Mouse (Mus musculus) NIH3T3 (cell line): ENCODE measurements around the gene Fam221a.

Experiments
- DNase-seq: peaks from one replicate; pipeline ENCODE4 v3.0.0-alpha.2; 2012; ENCODE audit warnings: low read depth

Gene Fam221a

DNA sequence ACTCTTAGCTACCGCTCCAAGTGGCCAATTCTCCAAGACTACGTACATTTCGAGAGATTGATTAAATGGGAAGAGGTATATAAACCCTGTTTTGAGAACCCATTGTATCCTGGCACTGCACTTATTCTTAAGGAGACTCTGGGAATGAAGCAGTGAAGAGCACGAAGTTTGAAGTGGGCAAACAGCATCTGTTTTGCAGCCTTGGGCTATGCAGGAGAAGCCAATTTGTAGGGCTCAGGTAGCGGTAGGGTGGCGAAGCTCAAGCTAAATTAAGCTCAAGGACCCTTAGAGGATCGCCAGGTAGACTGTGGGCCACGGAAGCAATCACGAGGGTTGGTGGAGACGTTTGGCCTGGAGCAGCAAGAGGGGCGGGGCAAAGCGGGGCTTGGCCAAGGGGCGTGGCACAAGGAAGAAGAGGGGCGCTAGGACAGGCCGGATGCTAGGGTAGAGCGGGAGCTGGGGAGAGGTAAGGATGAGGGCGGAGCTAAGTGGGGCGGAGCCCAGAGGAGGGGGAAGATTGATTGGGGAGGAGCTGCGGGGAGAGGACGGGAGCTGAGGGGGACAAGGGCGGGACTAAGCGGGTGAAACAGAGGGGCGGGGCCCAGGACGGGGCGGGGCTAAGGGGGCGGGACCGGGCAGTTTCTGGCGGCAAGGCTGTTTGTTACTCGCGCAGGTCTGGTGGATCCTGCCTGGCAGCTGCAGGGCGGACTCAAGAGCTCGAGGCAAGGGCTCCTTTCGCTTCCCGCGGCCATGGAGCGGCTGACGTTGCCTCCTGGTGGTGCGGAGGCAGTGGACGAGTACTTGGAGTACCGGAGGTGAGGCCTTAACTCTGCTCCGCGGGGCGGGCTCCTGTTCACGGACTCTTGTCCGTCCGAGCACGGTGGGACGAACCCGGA lies at the start of gene Fam221a:
TSS of gene Fam221a (plus strand) at position 581 of the 896 bp plus-strand sequence.
- DNase-seq, result peak; percentile 89

DNA sequence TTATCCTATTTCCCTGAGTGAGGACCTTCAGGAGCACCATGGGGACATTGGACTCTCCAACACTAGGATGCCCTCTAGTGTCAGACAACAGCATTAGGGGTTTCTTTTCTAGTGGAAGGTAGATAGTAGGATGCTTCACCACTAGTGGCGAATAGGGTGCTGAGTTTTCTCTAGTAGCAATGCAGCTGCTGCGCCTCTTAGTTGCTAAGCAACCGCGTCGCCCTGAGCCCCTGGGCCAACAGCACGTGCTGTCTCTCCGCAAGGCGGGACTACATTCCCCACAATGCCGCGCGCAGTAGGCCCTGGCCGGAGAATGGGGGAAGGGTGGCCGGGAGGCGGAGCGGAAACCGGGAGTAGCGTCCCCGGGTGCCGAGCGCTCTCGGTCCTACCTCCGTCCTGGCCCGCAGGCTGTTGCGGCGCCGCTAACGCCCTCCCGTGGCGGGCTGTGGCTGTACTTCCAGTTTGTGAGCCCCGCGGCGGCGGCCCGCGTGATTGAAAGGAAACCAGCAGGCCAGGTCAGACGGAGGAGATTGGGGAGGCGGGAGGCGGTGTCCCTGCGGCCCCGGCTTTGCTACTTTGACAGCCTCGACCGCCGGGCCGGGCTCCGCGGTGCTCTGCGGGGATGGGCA lies 48.5 kb upstream of the Fam221a start, which contains the start of gene Ccdc126:
TSS of gene Ccdc126 (plus strand) at position 309 of the 629 bp plus-strand sequence.
- DNase-seq, result peak; percentile 99

DNA sequence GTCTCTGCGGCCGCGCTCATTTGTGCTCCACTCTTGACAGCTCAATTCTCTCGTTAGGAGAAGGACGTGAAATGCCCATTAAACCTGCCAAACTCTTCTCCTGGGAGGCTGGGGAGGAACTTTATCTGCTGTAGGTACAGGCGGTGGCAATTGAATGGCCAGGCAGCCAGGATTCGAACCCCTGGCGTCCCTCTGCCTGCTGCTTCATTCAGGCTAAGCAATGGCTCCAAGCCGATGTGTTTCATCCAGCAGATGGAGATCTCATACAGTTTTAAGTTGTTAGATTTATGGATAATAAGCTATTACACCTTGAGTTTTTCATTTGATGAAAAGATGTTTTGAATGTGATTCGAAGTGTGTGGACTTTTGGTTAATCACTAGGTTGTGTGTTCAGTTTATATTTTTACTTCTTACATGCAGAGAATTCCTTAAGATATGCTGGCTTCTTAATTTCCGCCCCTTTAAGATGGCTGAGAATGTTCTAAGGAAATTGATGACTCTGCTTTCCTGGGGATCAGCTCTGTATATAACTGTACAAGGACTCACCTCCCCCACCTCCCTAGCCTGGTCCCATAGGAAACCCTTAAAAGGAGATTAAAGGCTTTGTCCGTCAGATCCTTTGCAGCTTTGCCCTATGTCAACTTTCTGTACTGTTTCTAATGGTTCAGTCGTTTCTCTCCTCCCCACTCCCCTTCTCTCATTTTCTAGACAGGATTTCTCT lies 47.8 kb upstream of the Fam221a start:
- peak; percentile 71 for DNase-seq

DNA sequence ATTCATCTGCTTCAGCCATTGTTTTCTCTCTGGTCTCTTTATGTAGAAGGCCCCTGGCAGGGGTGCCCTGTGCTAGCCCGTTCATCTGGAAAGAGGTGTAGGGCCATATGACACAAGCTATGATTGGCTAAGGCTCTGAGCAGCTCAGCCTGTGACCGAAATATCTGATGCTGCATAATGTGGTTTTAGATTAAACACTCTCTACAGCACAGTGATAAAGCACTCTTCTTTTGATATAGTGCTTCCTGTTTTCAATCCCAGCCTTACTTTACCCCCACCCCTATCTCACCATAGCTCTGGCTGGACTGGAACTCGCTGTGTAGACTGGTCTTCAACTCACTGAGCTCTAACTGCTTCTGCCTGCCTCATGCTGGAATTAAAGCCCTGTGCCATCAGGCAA lies 46.2 kb upstream of the Fam221a start:
- no peak for DNase-seq

DNA sequence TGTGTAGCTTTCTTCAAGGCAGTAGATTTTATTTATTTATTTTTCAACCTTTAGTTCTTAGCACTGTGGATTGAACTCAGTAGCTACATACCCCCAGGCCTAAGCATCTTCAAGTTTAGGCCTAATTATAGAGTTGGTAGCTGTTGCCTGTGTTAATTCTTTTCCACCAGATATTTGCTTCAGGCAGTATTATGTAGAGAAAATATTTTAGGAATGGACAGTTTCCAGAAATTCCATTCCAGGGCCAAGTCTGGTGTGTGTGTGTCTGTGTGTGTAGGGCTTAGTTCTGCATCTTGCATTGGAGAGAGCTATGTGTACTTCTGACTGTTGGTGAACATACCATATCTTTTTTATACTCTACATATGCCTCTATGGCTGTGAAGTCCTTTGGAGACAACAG lies 45.5 kb upstream of the Fam221a start:
- DNase-seq, result no peak

DNA sequence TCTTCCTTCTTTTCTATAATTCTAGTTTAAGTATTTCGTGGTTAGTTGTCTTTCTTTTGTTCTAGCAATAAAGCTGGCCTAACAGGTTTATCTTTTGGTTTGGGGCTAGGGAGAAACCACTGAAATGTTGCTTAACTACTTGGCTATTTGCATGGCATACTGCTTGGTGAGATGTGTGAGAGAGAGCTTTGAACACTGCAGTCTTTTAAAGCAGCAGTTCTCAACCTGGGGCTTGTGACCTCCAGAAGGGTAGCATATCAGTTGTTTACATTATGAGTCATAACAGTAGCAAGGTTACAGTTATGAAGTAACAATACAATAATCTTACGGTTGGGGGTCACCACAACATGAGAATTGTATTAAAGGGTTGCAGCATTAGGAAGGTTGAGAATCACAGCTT lies 44.6 kb upstream of the Fam221a start:
- DNase-seq, result no peak

DNA sequence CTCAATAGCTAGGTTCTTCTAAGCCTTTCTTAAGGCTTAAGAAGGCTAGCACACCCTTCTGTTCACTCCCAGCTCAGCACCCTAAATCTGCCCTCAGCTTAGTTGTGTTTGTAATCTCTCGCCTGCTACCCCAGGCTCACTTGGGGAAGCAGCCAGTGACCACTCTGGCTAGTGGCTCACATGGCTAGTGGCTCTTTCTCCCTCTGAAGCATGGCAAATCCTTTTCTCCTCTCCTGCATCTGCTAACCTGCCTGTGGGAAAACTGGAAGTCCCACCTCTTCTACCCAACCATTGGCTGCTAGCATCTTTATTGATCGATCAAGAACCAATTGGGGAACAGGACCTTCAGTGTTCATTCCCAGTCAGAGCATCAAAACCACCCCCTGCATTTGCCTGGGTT lies 43.0 kb upstream of the Fam221a start:
- DNase-seq, result no peak

DNA sequence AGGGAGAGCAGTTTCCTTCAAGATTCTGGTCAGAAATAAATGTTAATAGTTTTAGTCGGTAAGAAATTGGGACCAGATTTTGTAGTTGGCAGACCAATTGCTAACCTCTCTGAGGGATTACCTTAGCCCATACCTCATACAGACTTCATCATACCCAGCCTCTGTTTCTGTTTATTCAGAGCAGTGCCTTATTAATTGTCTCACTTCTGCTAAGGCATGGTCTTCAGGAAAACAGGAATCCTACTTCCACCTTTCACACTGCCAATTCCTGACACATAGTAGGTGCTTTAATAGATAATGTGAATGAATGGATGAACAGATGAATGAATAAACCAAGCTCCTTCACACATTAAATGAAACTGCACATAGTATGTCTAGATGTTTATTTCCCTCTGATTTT lies 42.2 kb upstream of the Fam221a start:
- DNase-seq, result peak; percentile 26

DNA sequence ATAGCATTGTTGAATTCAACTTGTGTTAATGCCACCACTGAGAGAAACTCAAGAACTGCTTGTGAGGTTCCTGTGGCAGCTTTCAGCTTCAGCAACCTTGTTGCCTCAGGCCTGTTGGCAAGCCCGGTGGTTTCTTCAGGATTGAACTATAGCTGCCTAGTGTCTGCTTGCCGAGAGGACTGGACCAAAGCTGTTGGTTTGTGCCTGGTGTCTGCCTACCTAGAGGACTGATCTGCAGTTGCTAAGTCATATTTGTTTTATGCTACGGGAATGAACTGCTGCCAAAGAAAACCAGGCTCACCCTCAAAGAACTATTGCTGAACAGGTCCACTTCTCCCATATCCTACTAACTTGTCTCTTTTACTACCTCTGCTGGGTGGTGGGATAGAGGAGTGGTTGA lies 40.7 kb upstream of the Fam221a start:
- no peak for DNase-seq

DNA sequence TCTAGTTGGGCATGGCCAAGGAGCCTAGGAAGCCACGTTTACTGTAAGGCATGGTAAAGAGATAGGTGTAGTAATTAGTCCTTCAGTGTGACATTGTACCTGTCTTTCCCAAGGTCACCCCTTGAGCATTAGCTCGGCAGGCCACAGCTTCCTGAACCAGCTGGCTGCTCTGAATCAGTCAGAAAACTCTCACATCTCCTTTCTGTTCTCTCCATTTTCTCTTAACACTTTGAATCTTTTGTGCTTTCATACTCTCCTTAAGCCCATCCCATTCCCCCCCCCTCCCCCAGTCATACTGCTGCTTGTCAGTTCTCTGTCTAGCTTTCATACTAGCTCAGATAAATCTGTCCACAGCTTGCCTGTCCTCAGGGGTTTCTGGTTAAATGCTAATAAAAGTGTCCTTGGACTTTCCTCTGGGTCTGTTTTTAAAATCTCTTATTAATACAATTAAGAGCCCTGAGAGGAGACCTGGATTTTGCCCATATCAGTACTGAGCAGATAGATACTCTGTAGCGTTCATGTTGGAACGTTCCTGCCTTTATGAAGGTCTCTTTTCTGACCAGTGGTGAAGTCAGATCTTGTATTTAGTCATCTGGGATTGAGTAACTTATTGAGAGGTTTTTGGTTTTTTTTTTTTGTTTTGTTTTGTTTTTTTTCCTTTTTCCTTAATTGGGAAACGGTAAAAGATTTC lies 36.0 kb upstream of the Fam221a start:
- no peak for DNase-seq

DNA sequence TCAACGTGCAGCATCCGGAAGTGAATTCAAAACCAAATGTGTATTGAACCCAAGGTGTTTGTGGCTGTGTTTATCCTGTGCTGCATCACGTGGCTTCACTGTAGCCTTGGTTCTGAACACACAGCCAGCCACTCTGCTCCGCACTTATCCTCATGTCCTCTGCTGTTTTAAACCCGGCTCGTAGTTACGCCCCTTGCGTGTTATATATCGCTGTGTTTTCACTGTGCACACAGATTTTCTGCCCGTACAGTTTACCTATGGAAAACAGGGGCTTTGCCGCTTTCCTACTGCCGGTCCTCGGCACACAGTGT lies 35.5 kb upstream of the Fam221a start:
- DNase-seq, result no peak

DNA sequence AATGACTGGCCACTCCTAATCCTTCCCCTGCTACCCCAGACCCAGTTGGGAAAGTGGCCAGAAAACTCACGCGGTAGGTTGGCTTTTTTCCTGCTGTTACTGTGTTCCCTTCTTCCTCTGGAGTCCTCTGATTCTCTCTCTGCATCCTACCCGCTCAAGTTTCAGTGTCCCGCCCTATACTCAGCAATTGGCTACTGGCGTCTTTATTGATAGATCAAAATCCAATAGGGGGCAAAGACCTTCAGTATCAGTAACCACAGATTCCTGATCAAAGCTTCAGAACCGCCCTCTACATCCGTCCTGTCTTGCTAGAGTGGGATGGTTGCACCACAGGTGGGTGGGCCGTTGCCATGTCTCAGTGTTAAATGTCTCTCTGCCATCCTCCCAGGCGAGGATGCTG lies 29.0 kb upstream of the Fam221a start:
- peak; percentile 15 for DNase-seq

DNA sequence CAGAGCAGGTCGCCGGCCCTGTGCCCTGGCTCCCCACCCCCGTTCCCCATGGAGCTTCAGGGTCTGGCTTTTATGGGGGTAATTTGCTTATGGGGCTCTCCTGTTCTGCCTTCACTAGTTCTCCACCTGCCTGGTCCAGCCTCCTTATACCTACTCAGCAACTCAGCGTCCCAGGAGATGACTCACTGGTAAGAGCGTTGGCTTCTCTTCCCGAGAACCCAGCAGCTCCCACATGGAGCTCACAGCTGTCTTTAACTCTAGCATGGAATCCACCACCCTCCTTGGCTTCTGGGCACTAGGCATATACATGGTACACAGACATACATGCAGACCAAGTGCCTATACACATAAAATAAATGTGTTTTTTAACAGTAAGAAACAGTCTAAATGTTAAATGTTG lies 28.4 kb upstream of the Fam221a start:
- DNase-seq, result no peak

DNA sequence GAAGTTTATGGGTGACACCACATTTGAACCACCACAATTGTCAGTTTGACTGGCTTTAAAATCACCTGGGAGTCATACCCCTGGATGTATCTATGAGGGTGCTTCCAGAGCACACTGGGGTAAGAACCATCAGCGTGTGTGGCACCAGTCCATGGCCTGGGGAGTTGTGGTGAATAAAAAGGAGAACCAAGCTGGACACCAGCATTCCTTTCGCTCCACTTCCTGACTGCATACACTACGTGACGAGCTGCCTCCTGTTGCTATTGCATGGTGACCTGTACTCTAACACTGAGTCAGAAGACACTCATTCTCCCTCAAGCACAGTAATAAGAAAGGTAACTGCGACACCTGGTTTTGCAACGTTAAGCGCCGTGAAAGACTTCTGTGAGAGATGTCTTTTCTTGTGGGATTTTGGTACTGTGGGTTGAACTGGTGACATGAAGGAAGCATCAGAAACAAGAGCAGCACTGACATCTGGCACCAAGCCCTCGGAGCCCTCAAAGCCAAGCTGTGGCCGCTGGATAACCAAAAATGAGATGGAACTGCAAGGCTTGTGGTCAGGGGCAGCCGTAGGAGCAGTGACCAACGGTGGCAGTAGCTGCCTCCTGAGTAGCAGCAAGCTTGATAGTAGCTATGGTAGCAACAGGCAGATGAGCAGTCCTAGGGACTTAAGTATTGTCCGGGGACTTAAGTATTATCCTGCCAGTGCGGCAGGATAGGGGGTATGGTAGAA lies 23.6 kb upstream of the Fam221a start:
- no peak for DNase-seq

DNA sequence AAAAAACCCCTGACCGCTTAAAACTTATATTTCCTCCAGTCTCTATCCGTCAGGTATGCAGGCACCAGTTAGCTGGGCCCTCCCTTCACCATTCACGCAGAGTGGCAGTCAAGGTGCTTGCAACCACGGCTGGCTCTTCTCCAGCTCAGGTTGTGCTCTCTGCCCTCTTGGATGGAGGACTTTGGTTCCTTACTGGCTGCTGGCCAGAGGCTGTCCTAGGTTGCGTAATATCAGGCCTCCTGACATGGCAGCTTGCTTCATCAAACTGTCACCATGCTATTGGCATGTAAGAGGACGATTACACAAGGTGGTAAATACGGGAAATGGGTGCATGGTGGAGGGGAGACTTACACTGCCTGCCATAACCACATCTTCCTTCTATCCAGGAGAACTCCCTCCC lies 17.7 kb upstream of the Fam221a start:
- DNase-seq, result no peak

DNA sequence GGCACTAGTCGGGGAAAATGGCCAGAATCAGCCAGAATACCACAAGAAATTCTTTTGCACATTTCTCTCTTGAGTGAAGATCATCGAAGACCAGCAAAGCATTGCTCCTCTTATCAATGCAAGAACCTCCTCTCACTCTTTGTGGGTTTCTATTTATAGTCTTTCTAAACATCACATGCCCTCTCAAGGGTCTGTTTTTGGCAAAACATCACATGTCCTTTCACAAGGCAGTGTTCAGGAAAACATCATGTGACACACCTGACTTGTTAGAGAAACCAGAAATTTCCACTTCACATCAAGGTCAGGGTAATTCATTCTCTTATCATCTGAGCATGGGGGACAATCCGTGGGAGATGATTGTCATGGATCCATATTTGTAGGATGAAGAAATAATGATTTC lies 12.9 kb upstream of the Fam221a start:
- DNase-seq, result no peak

DNA sequence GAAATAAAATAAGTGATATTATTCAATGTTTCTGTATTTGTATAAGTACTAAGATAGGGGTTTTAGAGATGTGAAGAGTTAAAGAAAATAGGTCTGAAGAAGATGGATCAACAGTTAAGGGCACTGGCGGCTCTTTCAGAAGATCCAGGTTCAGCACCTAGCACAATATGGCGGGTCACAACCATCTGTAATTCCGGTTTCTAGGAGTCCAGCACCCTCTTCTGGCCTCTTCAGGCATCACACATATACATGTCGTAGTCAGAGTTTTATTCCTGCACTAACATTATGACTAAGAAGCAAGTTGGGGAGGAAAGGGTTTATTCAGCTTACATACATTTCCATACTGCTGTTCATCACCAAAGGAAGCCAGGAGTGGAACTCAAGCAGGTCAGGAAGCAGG lies 12.4 kb upstream of the Fam221a start:
- peak; percentile 35 for DNase-seq

DNA sequence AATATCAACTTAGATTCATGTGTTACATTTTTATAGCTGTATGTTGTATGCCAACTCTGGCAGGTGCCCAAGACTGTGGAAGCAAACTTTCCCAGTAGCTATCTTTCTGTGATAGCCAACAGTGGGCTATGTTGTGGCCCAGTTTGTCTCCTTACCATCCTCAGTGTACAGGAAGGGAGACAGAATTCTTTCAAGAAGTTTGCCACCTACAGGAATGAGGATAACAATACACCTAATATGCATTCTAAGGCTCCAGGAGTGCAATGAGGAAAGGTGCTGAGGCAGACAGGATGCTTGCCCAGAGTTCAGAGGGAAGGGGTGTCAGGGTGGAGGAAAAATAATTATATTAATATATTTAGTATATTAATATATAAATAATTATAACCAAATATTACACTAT lies 7.1 kb upstream of the Fam221a start:
- peak; percentile 32 for DNase-seq

DNA sequence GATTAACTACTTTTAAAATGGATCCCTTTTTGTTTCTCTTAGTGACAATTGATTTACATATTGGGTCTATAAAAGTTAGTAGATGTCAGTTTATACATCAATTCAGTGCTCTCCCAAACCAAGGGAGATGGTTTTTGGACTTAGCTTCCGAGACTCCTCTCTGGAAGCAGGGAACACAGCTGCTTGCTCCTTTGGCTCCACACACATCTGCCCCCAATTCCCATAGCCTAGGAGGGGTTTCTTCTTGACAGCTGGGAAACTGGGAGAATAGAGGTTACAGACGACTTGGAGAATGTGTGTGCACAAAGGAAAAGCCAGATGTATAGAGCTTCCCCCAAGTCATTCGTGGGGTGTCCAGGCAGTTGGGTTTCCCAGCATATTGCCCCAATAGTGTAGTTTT lies 673 bp downstream of the Fam221a start:
- peak; percentile 17 for DNase-seq

DNA sequence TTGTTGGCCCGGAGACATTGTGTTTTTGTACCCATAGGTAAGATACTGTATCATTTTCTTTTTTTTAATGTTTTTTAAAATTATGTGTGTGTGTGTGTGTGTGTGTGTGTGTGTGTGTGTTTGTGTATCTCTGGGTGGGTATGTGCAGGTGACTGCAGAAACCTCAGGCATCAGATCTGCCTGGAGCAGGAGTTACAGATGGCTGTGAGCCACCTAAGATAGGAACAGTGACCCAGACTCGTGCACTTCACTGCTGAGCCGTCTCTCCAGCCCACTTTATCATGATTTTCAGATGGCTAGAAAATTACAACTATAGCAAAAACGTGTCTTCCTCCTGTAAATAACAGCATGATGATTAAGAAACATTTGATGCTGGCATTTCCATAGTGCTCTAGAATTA lies 5.2 kb downstream of the Fam221a start:
- no peak for DNase-seq

DNA sequence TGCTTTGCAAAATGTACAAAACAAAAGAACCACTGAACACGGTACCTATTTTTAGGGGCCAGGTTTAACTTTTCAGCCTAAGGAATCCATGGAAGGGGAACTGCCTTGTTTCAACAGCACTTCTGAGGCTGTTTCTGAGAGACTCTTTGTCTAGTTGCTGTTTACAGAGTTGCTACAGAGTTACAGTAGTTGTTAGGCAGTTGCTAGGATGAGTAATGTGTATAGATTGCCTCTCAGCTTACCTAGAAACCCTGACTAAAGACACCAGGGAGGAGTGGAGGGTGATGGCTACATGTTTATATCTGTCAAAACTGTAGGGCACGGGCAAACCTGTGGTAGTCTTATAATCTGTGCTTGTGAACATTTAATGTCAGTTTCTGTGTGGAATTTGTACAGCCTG lies 6.4 kb downstream of the Fam221a start:
- DNase-seq, result peak; percentile 40

DNA sequence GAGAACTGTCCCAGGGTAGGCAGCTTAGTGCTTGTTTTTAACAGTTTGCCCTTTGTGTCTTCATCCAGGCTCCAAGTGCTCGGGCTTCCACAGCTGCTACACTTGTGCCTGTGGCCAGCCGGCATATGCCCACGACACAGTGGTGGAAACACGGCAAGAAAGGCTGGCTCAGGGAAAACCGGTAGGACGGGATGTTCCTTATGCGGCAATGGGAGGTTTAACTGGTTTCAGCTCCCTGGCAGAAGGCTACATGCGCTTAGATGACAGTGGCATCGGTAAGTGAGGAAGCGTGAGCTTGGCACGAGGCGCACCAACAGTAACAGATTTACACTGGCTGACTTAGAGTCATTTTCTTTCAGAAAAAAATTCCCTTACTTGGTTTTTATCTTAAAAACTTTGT lies 10.8 kb downstream of the Fam221a start:
- DNase-seq, result no peak
